In the genomic region with DNA sequence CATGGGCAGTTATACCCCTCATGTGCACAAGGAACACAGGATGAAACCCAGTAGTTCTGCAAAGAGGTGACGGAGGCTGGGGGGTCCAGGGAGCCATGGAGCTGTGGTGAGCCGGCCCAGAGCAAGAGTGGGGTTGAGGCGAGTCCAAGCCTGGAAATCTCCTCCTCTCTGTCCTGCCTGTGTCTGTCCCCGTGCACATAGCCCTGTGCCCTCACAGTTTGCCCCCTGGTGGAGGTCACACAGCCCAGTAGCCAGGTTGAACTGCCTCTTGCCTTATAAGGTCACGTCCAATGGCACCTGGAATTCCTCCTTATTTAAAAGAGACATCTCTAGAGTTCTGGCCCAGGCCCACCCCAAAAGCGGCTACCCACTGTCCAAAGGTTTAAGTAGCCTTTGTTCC, we compare ENCODE assay signal across 26 mouse cellular contexts. TPM values are rescaled to one million over a fixed set of nuclear protein-coding genes. Genes with fewer than 3 reads are reported as not detected.
DNase-seq lines count a peak whose midpoint lies in the region; ATAC-seq and TF ChIP-seq lines count a peak whose summit lies in the region.
"Had no signal": no experiment of that assay in that cellular context is flagged by ENCODE, and none has a peak within 500 bp of the region (broad histone marks: within the 10 kb centered on the region; RNA-seq: fewer than 3 reads in every experiment).

No protein-coding gene starts in this region.

- H3K27me3 ChIP-seq in heart, adult 2 months (ENCODE audit: control insufficient read depth, insufficient read depth, low read length), result no peaks in the 10 kb centered on the region
- H3K27me3 ChIP-seq in heart, embryonic 11.5 days (ENCODE audit: control insufficient read depth, insufficient read depth, low read length), result no peaks in the 10 kb centered on the region
- no peaks in the 10 kb centered on the region for H3K27me3 ChIP-seq in kidney, embryonic 16.5 days (ENCODE audit: insufficient read depth, low read length)
- H3K27me3 ChIP-seq in kidney, embryonic 15.5 days, result no peaks in the 10 kb centered on the region
- no peaks in the 10 kb centered on the region for H3K27me3 ChIP-seq in lung, postnatal 0 days (replicated peaks; ENCODE audit: insufficient read depth, low read length)
- H3K27me3 ChIP-seq: forebrain, embryonic 13.5 days; limb, embryonic 13.5 days; lung, embryonic 15.5 days; midbrain, embryonic 13.5 days had no signal

- no peak for ATAC-seq in heart, embryonic 11.5 days (replicated peaks; ENCODE audit: insufficient number of reproducible peaks, low FRiP score, low TSS enrichment)
- peak; percentile 43; the same call in 1 of the 2 replicates for ATAC-seq in kidney, embryonic 16.5 days (ENCODE audit: low FRiP score, low TSS enrichment)
- no peak for ATAC-seq in kidney, embryonic 15.5 days (replicated peaks; ENCODE audit: low FRiP score)
- ATAC-seq in lung, postnatal 0 days, result no peak
- ATAC-seq: forebrain, embryonic 13.5 days; midbrain, embryonic 13.5 days had no signal

- H3K36me3 ChIP-seq in heart, adult 2 months (ENCODE audit: control insufficient read depth, insufficient read depth, low read length), result no peaks in the 10 kb centered on the region
- peaks cover 9% of the 10 kb centered on the region for H3K36me3 ChIP-seq in heart, embryonic 11.5 days (ENCODE audit: control insufficient read depth, insufficient read depth, low read length)
- H3K36me3 ChIP-seq in kidney, embryonic 16.5 days (ENCODE audit: insufficient read depth, low read length), result peaks cover 29% of the 10 kb centered on the region
- peaks cover 62% of the 10 kb centered on the region for H3K36me3 ChIP-seq in kidney, embryonic 15.5 days
- H3K36me3 ChIP-seq in lung, postnatal 0 days (ENCODE audit: insufficient read depth, low read length), result no peaks in the 10 kb centered on the region
- H3K36me3 ChIP-seq: midbrain, embryonic 13.5 days had no signal

- TF ChIP-seq CTCF in heart, adult 2 months (IDR thresholded peaks at IDR 0.05), result no peak
- 0 out of 2 replicates have a peak, but pooled peaks have one; percentile 10 for TF ChIP-seq CTCF in lung, postnatal 0 days (IDR thresholded peaks at IDR 0.05)

- intact Hi-C loops in heart, adult 2 months (cut with DNase I), result no loop called here
- intact Hi-C loops in left cerebral cortex, postnatal 4 days (cut with DNase I), result no loop called here

- 73% methylated on average over 6 of the region's 6 CpGs for WGBS in heart, adult 2 months
- 71% methylated on average over 6 of the region's 6 CpGs for WGBS in heart, embryonic 11.5 days (ENCODE audit: insufficient replicate concordance)
- WGBS in kidney, embryonic 16.5 days, result 71% methylated on average over 6 of the region's 6 CpGs
- 77% methylated on average over 6 of the region's 6 CpGs for WGBS in kidney, embryonic 15.5 days
- 78% methylated on average over 6 of the region's 6 CpGs for WGBS in lung, postnatal 0 days

- no peak overlapping the region for H3K9ac ChIP-seq in heart, adult 2 months (ENCODE audit: low read depth, low read length)
- no peak overlapping the region for H3K9ac ChIP-seq in heart, embryonic 11.5 days (ENCODE audit: low read depth, low read length)
- H3K9ac ChIP-seq in kidney, embryonic 16.5 days (replicated peaks; ENCODE audit: low read length), result no peak overlapping the region
- H3K9ac ChIP-seq in kidney, embryonic 15.5 days, result no peak overlapping the region
- H3K9ac ChIP-seq in lung, postnatal 0 days (replicated peaks; ENCODE audit: low read depth), result no peak overlapping the region
- H3K9ac ChIP-seq: forebrain, embryonic 13.5 days; hindbrain, embryonic 14.5 days; limb, embryonic 13.5 days; liver, embryonic 14.5 days; lung, embryonic 15.5 days; midbrain, embryonic 13.5 days had no signal

- no peak overlapping the region for H3K4me2 ChIP-seq in heart, embryonic 11.5 days
- H3K4me2 ChIP-seq in kidney, embryonic 16.5 days (replicated peaks; ENCODE audit: low read depth, low read length), result no peak overlapping the region
- H3K4me2 ChIP-seq in kidney, embryonic 15.5 days, result no peak overlapping the region
- no peak overlapping the region for H3K4me2 ChIP-seq in lung, postnatal 0 days (replicated peaks; ENCODE audit: low read depth, low read length)
- H3K4me2 ChIP-seq: forebrain, embryonic 13.5 days; hindbrain, embryonic 14.5 days; limb, embryonic 13.5 days; lung, embryonic 15.5 days; midbrain, embryonic 13.5 days had no signal

- H3K9me3 ChIP-seq in heart, embryonic 11.5 days (replicated peaks; ENCODE audit: control insufficient read depth, low read length), result no peaks in the 10 kb centered on the region
- H3K9me3 ChIP-seq in kidney, embryonic 16.5 days (ENCODE audit: low read length), result no peaks in the 10 kb centered on the region
- no peaks in the 10 kb centered on the region for H3K9me3 ChIP-seq in kidney, embryonic 15.5 days (replicated peaks)
- no peaks in the 10 kb centered on the region for H3K9me3 ChIP-seq in lung, postnatal 0 days (ENCODE audit: low read length)
- H3K9me3 ChIP-seq: forebrain, embryonic 13.5 days; limb, embryonic 13.5 days; lung, embryonic 15.5 days; midbrain, embryonic 13.5 days had no signal

- H3K4me3 ChIP-seq in heart, adult 2 months, result no peak overlapping the region
- H3K4me3 ChIP-seq in heart, embryonic 11.5 days (ENCODE audit: low read depth, low read length), result no peak overlapping the region
- H3K4me3 ChIP-seq in kidney, embryonic 16.5 days (ENCODE audit: low read length), result no peak overlapping the region
- H3K4me3 ChIP-seq in kidney, embryonic 15.5 days (replicated peaks), result no peak overlapping the region
- no peak overlapping the region for H3K4me3 ChIP-seq in lung, postnatal 0 days (ENCODE audit: low read depth, low read length)
- H3K4me3 ChIP-seq in brown adipose tissue, adult 24 weeks (ENCODE audit: insufficient read depth, low read depth, low read length), result no peak overlapping the region
- H3K4me3 ChIP-seq: forebrain, embryonic 13.5 days; layer of hippocampus, adult 2 months; left cerebral cortex, adult 2 months; limb, embryonic 13.5 days; lung, embryonic 15.5 days; midbrain, embryonic 13.5 days had no signal

- no peak for DNase-seq in heart, adult 2 months
- no peak for DNase-seq in lung, postnatal 0 days (ENCODE audit: low spot score)
- DNase-seq in lung, postnatal 36 days, result no peak
- no peak for DNase-seq in left cerebral cortex, postnatal 4 days
- DNase-seq: cerebellum, adult 11 months; cerebellum, adult 9-10 months; cerebellum, postnatal 36 days; gastrocnemius, postnatal 25 days; right cerebral cortex, adult 18-20 months; spleen, adult 18-20 months; thymus, adult 2 months; thymus, postnatal 4 days had no signal

- H3K27ac ChIP-seq in heart, adult 2 months, result peak overlapping the region; percentile 85; the same call in 1 of the 2 replicates
- H3K27ac ChIP-seq in heart, embryonic 11.5 days (ENCODE audit: low read depth, low read length), result no peak overlapping the region
- no peak overlapping the region for H3K27ac ChIP-seq in kidney, embryonic 16.5 days (ENCODE audit: low read length)
- H3K27ac ChIP-seq in kidney, embryonic 15.5 days, result no peak overlapping the region
- H3K27ac ChIP-seq in lung, postnatal 0 days (ENCODE audit: low read length), result no peak overlapping the region
- H3K27ac ChIP-seq in brown adipose tissue, adult 24 weeks (replicated peaks; ENCODE audit: low read depth, low read length), result peak overlapping the region; percentile 63
- H3K27ac ChIP-seq: forebrain, embryonic 13.5 days; hindbrain, embryonic 14.5 days; layer of hippocampus, adult 2 months; left cerebral cortex, adult 2 months; limb, embryonic 13.5 days; liver, embryonic 14.5 days; lung, embryonic 15.5 days; macrophage; midbrain, embryonic 13.5 days had no signal

- no peak for TF ChIP-seq POLR2A in heart, adult 2 months (IDR thresholded peaks at IDR 0.05; ENCODE audit: insufficient read depth, low read depth, low read length)

- H3K79me2 ChIP-seq in heart, adult 2 months (replicated peaks; ENCODE audit: control insufficient read depth, insufficient read depth, low read length), result no peaks in the 10 kb centered on the region

- peaks cover 12% of the 10 kb centered on the region for H3K4me1 ChIP-seq in heart, adult 2 months (ENCODE audit: control insufficient read depth, insufficient read depth, low read length)
- peaks cover 15% of the 10 kb centered on the region for H3K4me1 ChIP-seq in heart, embryonic 11.5 days (ENCODE audit: control insufficient read depth, insufficient read depth, low read length)
- no peaks in the 10 kb centered on the region for H3K4me1 ChIP-seq in kidney, embryonic 16.5 days (ENCODE audit: insufficient read depth, low read length)
- H3K4me1 ChIP-seq in kidney, embryonic 15.5 days, result no peaks in the 10 kb centered on the region
- no peaks in the 10 kb centered on the region for H3K4me1 ChIP-seq in lung, postnatal 0 days (ENCODE audit: insufficient read depth, low read depth, low read length)
- H3K4me1 ChIP-seq in brown adipose tissue, adult 24 weeks (ENCODE audit: control insufficient read depth, insufficient read depth, insufficient read length, low read length), result peaks cover 11% of the 10 kb centered on the region
- H3K4me1 ChIP-seq: forebrain, embryonic 13.5 days; midbrain, embryonic 13.5 days had no signal

- TF ChIP-seq EP300 in heart, adult 2 months (IDR thresholded peaks at IDR 0.05; ENCODE audit: insufficient read depth, low read depth, low read length), result no peak
- no peak for TF ChIP-seq EP300 in lung, postnatal 0 days (IDR thresholded peaks at IDR 0.05)

RNA-seq across cellular contexts. Expression of a gene that starts 24.5 kb away (rescaled TPM):
- total RNA-seq in heart, adult 2 months (2021), result 100 to 1,000 TPM; 648 to 774 TPM
- 619 and 842 TPM in 2 replicates for polyA plus RNA-seq in heart, adult 2 months (2012; rRNA removed)
- 142 and 174 TPM in 2 replicates for polyA plus RNA-seq in heart, embryonic 11.5 days (2014; fragmentation: Nextera tagmentation; extraction: Ambion mirVana)
- 132 and 150 TPM in 2 replicates for polyA plus RNA-seq in kidney, embryonic 16.5 days (2015; fragmentation: Nextera tagmentation; extraction: Ambion mirVana)
- polyA plus RNA-seq in kidney, embryonic 15.5 days (2015; fragmentation: Nextera tagmentation; extraction: Ambion mirVana), result 125 and 130 TPM in 2 replicates
- 119 TPM in 2 replicates for polyA plus RNA-seq in lung, postnatal 0 days (2015; fragmentation: Nextera tagmentation; extraction: Ambion mirVana)
- 1,641 and 1,655 TPM in 2 replicates for polyA plus RNA-seq in brown adipose tissue, adult 24 weeks (2012; ENCODE audit: insufficient read depth, insufficient read length, missing spikeins)
- 10 to 100 TPM; 16.5 to 18.2 TPM for total RNA-seq in left cerebral cortex, postnatal 4 days (2021)

RNA-seq across cellular contexts. Expression of a gene that starts 55.6 kb away (rescaled TPM):
- 10 to 100 TPM; 32.8 to 40.9 TPM for total RNA-seq in heart, adult 2 months (2021)
- polyA plus RNA-seq in heart, adult 2 months (2012; rRNA removed), result 13.0 and 15.0 TPM in 2 replicates
- 8.1 and 8.4 TPM in 2 replicates for polyA plus RNA-seq in heart, embryonic 11.5 days (2014; fragmentation: Nextera tagmentation; extraction: Ambion mirVana)
- 3.9 and 4.3 TPM in 2 replicates for polyA plus RNA-seq in kidney, embryonic 16.5 days (2015; fragmentation: Nextera tagmentation; extraction: Ambion mirVana)
- polyA plus RNA-seq in kidney, embryonic 15.5 days (2015; fragmentation: Nextera tagmentation; extraction: Ambion mirVana), result 2.5 and 3.4 TPM in 2 replicates
- polyA plus RNA-seq in lung, postnatal 0 days (2015; fragmentation: Nextera tagmentation; extraction: Ambion mirVana), result 1.5 and 1.8 TPM in 2 replicates
- polyA plus RNA-seq in brown adipose tissue, adult 24 weeks (2012; ENCODE audit: insufficient read depth, insufficient read length, missing spikeins), result 28.2 and 36.0 TPM in 2 replicates
- 10 to 100 TPM; 13.1 to 14.4 TPM for total RNA-seq in left cerebral cortex, postnatal 4 days (2021)
- total RNA-seq: neutrophil, adult 5-6 weeks had no signal

Comparison
In these comparisons a context has a peak if more than half of its experiments do, and no peak if none do; other contexts are left out.
1. H3K27ac ChIP-seq: peak in heart, adult 2 months (single experiment) and brown adipose tissue, adult 24 weeks (single experiment); none in heart, embryonic 11.5 days (single experiment), kidney, embryonic 16.5 days (single experiment), kidney, embryonic 15.5 days (single experiment) and lung, postnatal 0 days (single experiment).